21 mouse cellular contexts compared by ENCODE assay signal in the genomic region with DNA sequence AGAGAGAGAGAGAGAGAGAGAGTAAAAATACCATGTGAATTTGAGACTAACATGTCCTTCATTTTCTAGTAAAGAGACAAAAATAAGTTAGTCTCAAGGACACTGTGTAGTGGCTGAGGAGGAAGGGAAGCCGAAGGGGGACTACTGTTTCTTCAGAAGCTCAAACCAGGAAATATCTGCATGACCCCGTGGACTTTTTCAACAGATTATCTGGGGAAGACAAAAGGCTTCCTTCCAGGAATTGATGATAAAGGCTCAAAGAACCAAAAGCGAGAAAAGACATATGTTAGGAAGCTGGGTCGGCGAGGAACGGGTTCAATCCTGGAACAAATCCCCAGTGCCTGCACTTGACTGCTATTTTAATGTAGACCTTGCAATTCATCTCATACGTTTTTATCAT.
DNase-seq lines count a peak whose midpoint lies in the region; ATAC-seq and TF ChIP-seq lines count a peak whose summit lies in the region.
"Had no signal": no experiment of that assay in that cellular context is flagged by ENCODE, and none has a peak within 500 bp of the region (broad histone marks: within the 10 kb centered on the region; RNA-seq: fewer than 3 reads in every experiment).

No protein-coding gene starts in this region.

- H3K4me1 ChIP-seq in hindbrain, embryonic 15.5 days (replicated peaks), result peaks cover 14% of the 10 kb centered on the region; the same call in 1 of the 2 replicates
- H3K4me1 ChIP-seq in hindbrain, embryonic 12.5 days, result peaks cover 9% of the 10 kb centered on the region
- H3K4me1 ChIP-seq in lung, embryonic 14.5 days (ENCODE audit: insufficient read depth), result no peaks in the 10 kb centered on the region; the same call in 1 of the 2 replicates
- H3K4me1 ChIP-seq: embryonic facial prominence, embryonic 15.5 days had no signal

- 0 out of 2 replicates have a peak overlapping the region, but pooled peaks have one; percentile 8 for H3K27ac ChIP-seq in hindbrain, embryonic 15.5 days (replicated peaks)
- H3K27ac ChIP-seq in hindbrain, embryonic 12.5 days, result no peak overlapping the region
- no peak overlapping the region for H3K27ac ChIP-seq in lung, embryonic 14.5 days (ENCODE audit: low read depth)
- H3K27ac ChIP-seq: embryonic facial prominence, embryonic 15.5 days; forebrain, embryonic 10.5 days; gastrocnemius, adult 2 months; hindbrain, embryonic 10.5 days had no signal

- no peaks in the 10 kb centered on the region for H3K9me3 ChIP-seq in hindbrain, embryonic 15.5 days
- H3K9me3 ChIP-seq in hindbrain, embryonic 12.5 days (replicated peaks), result no peaks in the 10 kb centered on the region
- no peaks in the 10 kb centered on the region for H3K9me3 ChIP-seq in lung, embryonic 14.5 days (ENCODE audit: low read depth, low read length)
- H3K9me3 ChIP-seq: embryonic facial prominence, embryonic 15.5 days; forebrain, embryonic 10.5 days; hindbrain, embryonic 10.5 days had no signal

- no peak overlapping the region for H3K4me2 ChIP-seq in hindbrain, embryonic 15.5 days
- H3K4me2 ChIP-seq in hindbrain, embryonic 12.5 days (replicated peaks), result no peak overlapping the region
- H3K4me2 ChIP-seq in lung, embryonic 14.5 days, result no peak overlapping the region
- H3K4me2 ChIP-seq: embryonic facial prominence, embryonic 15.5 days had no signal

- no peak for ATAC-seq in hindbrain, embryonic 15.5 days (ENCODE audit: low FRiP score, low read depth)
- no peak for ATAC-seq in hindbrain, embryonic 12.5 days (ENCODE audit: low FRiP score)
- no peak for ATAC-seq in lung, embryonic 14.5 days (ENCODE audit: insufficient read depth)
- ATAC-seq: forebrain, embryonic 14.5 days; hindbrain, embryonic 16.5 days had no signal

- TF ChIP-seq CTCF in lung, embryonic 14.5 days (IDR thresholded peaks at IDR 0.05; ENCODE audit: low read depth), result no peak

- no peaks in the 10 kb centered on the region for H3K36me3 ChIP-seq in hindbrain, embryonic 15.5 days
- no peaks in the 10 kb centered on the region for H3K36me3 ChIP-seq in hindbrain, embryonic 12.5 days
- H3K36me3 ChIP-seq in lung, embryonic 14.5 days (ENCODE audit: insufficient read depth), result no peaks in the 10 kb centered on the region
- H3K36me3 ChIP-seq: embryonic facial prominence, embryonic 15.5 days; forebrain, embryonic 10.5 days; hindbrain, embryonic 10.5 days had no signal

- 71% methylated on average over 7 of the region's 7 CpGs for WGBS in hindbrain, embryonic 15.5 days
- 79% methylated on average over 7 of the region's 7 CpGs for WGBS in hindbrain, embryonic 12.5 days
- 56% methylated on average over 7 of the region's 7 CpGs for WGBS in lung, embryonic 14.5 days

- DNase-seq in kidney, postnatal 10 days, result peak; percentile 14
- DNase-seq in kidney, adult 11 months, result no peak
- DNase-seq in lung, embryonic 14.5 days, result peak; percentile 24
- DNase-seq in lung, postnatal 14 days, result no peak
- DNase-seq: adrenal gland, adult 2 months; adrenal gland, postnatal 25 days; cerebellum, adult 18-20 months; cerebellum, adult 9-11 months; cerebellum, postnatal 36 days; embryo, embryonic 11 days; gastrocnemius, adult 2 months; gastrocnemius, postnatal 25 days; heart, postnatal 14 days had no signal

- H3K4me3 ChIP-seq in hindbrain, embryonic 15.5 days, result no peak overlapping the region
- no peak overlapping the region for H3K4me3 ChIP-seq in hindbrain, embryonic 12.5 days
- H3K4me3 ChIP-seq in lung, embryonic 14.5 days (ENCODE audit: low read depth, low read length), result no peak overlapping the region
- H3K4me3 ChIP-seq: embryonic facial prominence, embryonic 15.5 days; erythroblast, embryonic 14.5 days; forebrain, embryonic 10.5 days; gastrocnemius, adult 2 months; hindbrain, embryonic 10.5 days had no signal

- H3K27me3 ChIP-seq in hindbrain, embryonic 15.5 days, result no peaks in the 10 kb centered on the region
- no peaks in the 10 kb centered on the region for H3K27me3 ChIP-seq in hindbrain, embryonic 12.5 days
- no peaks in the 10 kb centered on the region for H3K27me3 ChIP-seq in lung, embryonic 14.5 days (ENCODE audit: insufficient read depth, low read length)
- H3K27me3 ChIP-seq: embryonic facial prominence, embryonic 15.5 days had no signal

- no peak overlapping the region for H3K9ac ChIP-seq in hindbrain, embryonic 15.5 days
- no peak overlapping the region for H3K9ac ChIP-seq in hindbrain, embryonic 12.5 days
- H3K9ac ChIP-seq in lung, embryonic 14.5 days, result no peak overlapping the region
- H3K9ac ChIP-seq: embryonic facial prominence, embryonic 15.5 days had no signal

Comparison
In these comparisons a context has a peak if more than half of its experiments do, and no peak if none do; other contexts are left out.
1. DNase-seq: peak in kidney, postnatal 10 days (single experiment) and lung, embryonic 14.5 days (single experiment); none in kidney, adult 11 months (single experiment) and lung, postnatal 14 days (single experiment).